Mouse (Mus musculus) kidney, adult 8-10 months (tissue): ENCODE data around the gene Ufc1.

Experiments used
- DNase-seq, 2 experiments: peaks; one replicate each; pipeline ENCODE4 v3.0.0; 2022

Ufc1 gene

GRCm38 (mm10) chr1:171245353-171245752 is 49.5 kb downstream of the Ufc1 start:
- no peak for DNase-seq

- peak in 1 of 2 experiments; percentile 43 for DNase-seq
These were observed 52.9 kb downstream of the Ufc1 start for GRCm38 (mm10) chr1:171241952-171242351.

- DNase-seq: no peak
These were observed 53.9 kb downstream of the Ufc1 start for GRCm38 (mm10) chr1:171240911-171241310.

- DNase-seq: peak in 1 of 2 experiments; percentile 40
These were observed 54.7 kb downstream of the Ufc1 start for GRCm38 (mm10) chr1:171239992-171240744.
